Mouse (Mus musculus) heart, postnatal 0 days (tissue): ENCODE data around the gene Gm10447.
A peak's percentile ranks its signal among the peaks of the same experiment; 100 is the strongest.

Source experiments
- CTCF ChIP-seq: IDR thresholded peaks from 2 replicates; pipeline ENCODE4 v1.5.1; 2016; ENCODE audit warnings: antibody characterized with exemption, control low read depth, low read depth
- EP300 ChIP-seq: IDR thresholded peaks from 2 replicates; pipeline ENCODE4 v1.6.1; 2016; ENCODE audit warnings: antibody characterized with exemption, low read depth

DNA sequence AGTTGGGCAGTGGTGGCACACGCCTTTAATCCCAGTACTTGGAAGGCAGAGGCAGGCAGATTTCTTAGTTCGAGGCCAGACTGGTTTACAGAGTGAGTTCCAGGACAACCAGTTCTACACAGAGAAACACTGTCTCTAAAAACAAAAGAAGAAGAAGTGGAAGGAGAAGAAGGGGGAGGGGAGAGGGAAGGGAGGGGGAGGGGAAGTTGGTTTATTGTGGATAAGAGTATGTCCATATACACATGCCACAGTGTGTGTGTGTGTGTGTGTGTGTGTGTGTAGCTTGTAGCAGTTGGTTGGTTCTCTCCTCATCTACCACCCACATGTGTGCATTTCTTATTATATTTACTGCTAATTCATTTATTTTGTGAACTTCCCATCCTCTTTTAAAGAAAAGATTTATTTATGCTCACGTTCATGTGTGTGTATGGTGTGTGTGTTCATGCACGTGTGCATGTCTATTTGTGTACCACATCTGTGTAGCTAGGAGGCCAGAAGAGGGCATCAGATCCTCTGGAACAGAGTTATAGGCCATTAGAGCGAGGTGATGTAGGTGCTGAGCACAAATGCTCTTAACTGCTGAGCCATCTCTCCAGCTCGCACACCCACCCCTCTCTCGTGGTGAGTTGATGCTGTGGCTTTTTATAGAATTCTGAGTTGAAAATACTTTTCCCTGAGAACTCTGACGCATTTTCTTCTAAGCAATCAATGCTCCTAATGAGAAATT is 45.3 kb upstream of the Gm10447 start:
- TF ChIP-seq CTCF (peak; percentile 15; the same call in 1 of the 2 replicates), EP300 (no peak)
